Mouse (Mus musculus) heart, embryonic 14.5 days (tissue): Measurements from ENCODE around the gene Taar7d. TPM values are rescaled to one million over a fixed set of nuclear protein-coding genes. Genes with fewer than 3 reads are reported as not detected.

Experiments used
- ATAC-seq: fragments of 200-750 bp; cut with Nextera tagmentation; 2 replicates; pipeline ENCODE4 v1.8.0; 2017; ENCODE audit warnings: low read depth, moderate TSS enrichment; ENCODE audit not compliant: insufficient number of reproducible peaks, insufficient read depth, low FRiP score
- H3K27ac ChIP-seq, 2 experiments: fragments of 200-500 bp in 1 of 2; fragments of 300-500 bp in 1 of 2; sonication (generic) in 1 of 2; replicated peaks in 1 of 2; 2 replicates each; pipeline ENCODE4 v1.5.1; 2012 to 2014; ENCODE audit warnings: low read depth in 2 of 2, low read length in 2 of 2, control low read depth in 1 of 2, mild to moderate bottlenecking in 1 of 2, mixed read lengths in 1 of 2; ENCODE audit not compliant: control insufficient read depth in 1 of 2, insufficient read depth in 1 of 2
- H3K27me3 ChIP-seq: fragments of 300-500 bp; sonication (generic); 2 replicates; pipeline ENCODE4 v1.6.1; 2014; ENCODE audit warnings: mild to moderate bottlenecking, low read length, control low read depth; ENCODE audit not compliant: control insufficient read depth, insufficient read depth
- H3K36me3 ChIP-seq: fragments of 300-500 bp; sonication (generic); 2 replicates; pipeline ENCODE4 v1.6.1; 2014; ENCODE audit warnings: mild to moderate bottlenecking, control low read depth, low read length, mixed read lengths; ENCODE audit not compliant: control insufficient read depth, insufficient read depth
- H3K4me1 ChIP-seq, 2 experiments: fragments of 200-500 bp in 1 of 2; fragments of 300-500 bp in 1 of 2; sonication (generic) in 1 of 2; 2 replicates each; pipeline ENCODE4 v1.6.1; 2012 to 2014; ENCODE audit warnings: low read length in 2 of 2, control low read depth in 1 of 2, mixed read lengths in 1 of 2; ENCODE audit not compliant: control insufficient read depth in 2 of 2, insufficient read depth in 2 of 2
- H3K4me2 ChIP-seq: fragments of 300-500 bp; sonication (generic); 2 replicates; pipeline ENCODE4 v1.6.1; 2014; ENCODE audit warnings: mild to moderate bottlenecking, low read length
- H3K4me3 ChIP-seq, 2 experiments: fragments of 200-500 bp in 1 of 2; fragments of 300-500 bp in 1 of 2; sonication (generic) in 1 of 2; 2 replicates each; pipeline ENCODE4 v1.5.1; 2012 to 2014; ENCODE audit warnings: low read length in 2 of 2, mild to moderate bottlenecking in 2 of 2, control low read depth in 1 of 2, low read depth in 1 of 2, moderate library complexity in 1 of 2; ENCODE audit not compliant: control insufficient read depth in 1 of 2, insufficient read depth in 1 of 2
- H3K9ac ChIP-seq: fragments of 300-500 bp; sonication (generic); 2 replicates; pipeline ENCODE4 v1.6.1; 2014; ENCODE audit warnings: mild to moderate bottlenecking, low read length
- H3K9me3 ChIP-seq: fragments of 300-500 bp; sonication (generic); 2 replicates; pipeline ENCODE4 v1.6.1; 2016; ENCODE audit warnings: low read length, control low read depth; ENCODE audit not compliant: control insufficient read depth
- WGBS: fragments of 180-500 bp; shearing (Covaris S2); extraction: QIAGEN DNeasy Blood & Tissue Kit; methylation state at CpG from one replicate; pipeline ENCODE4 v1.1.7; 2014; 5-methylcytosine and 5-hydroxymethylcytosine counted together
- polyA plus RNA-seq: library from polyadenylated mRNA; unstranded; fragments of >200 nt; fragmentation: Nextera tagmentation; extraction: Ambion mirVana; gene quantifications from 2 replicates; pipeline ENCODE4 v1.2.1, GENCODE M21; 2014

Gene Taar7d
- not detected in 2 replicates for polyA plus RNA-seq

- Histone ChIP-seq H3K4me2 (no peak within 1 kb of the TSS), H3K9me3 (no peaks in the 10 kb centered on the region), H3K27ac (no peak within 1 kb of the TSS), H3K4me1 (no peaks in the 10 kb centered on the region), H3K36me3 (no peaks in the 10 kb centered on the region), H3K9ac (no peak within 1 kb of the TSS), H3K27me3 (no peaks in the 10 kb centered on the region), H3K4me3 (no peak within 1 kb of the TSS)
- ATAC-seq = no peak
These were observed at the start of gene Taar7d for GRCm38 (mm10) chr10:24026922-24027321. Taar7d (plus strand) TSS chr10:24027222.

- Histone ChIP-seq H3K4me3 (no peak overlapping the region), H3K36me3 (no peaks in the 10 kb centered on the region), H3K27ac (no peak overlapping the region), H3K4me2 (no peak overlapping the region), H3K27me3 (no peaks in the 10 kb centered on the region), H3K9me3 (no peaks in the 10 kb centered on the region), H3K4me1 (no peaks in the 10 kb centered on the region), H3K9ac (no peak overlapping the region)
- 60% methylated on average over 4 of the region's 4 CpGs for WGBS
- ATAC-seq = no peak
These were observed 49.1 kb upstream of the Taar7d start for GRCm38 (mm10) chr10:23977958-23978357.

DNA sequence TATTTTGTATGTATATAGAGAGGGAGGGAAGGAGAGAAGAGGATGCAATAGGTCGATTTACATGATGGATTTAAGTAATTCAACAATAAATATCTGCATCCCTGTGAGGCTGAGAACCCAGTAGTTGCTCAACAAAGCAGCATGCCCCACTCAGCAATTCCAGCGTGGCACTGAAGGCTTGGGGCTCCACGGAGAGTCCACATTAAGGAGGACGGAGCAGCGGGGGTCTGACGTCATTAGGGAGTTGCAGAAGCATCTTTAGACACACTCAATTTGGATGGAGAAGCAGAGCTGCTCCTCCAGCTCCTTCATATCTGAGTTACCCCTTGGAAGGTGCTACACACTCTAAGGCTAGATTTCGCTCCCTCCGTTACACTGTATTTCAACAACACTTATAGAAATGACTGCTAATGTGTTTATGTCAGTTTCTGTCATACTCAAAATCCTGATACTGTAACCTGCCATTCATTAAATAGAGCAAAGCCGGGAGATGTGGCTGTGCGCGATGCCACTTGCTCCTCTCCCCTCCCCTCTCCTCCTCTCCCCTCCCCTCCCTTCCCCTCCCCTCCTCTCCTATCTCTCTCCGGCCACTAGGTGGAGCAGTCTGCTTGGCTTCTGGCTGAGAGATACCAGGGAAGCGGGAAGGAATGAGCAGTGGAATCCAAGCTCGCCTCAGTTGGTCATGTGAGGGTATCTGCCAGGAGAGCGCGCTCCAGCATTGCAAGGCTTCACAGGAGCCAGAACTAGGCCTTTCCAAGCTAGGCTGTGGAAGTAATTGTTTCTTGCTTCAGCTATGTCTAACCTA, 47.9 kb upstream of the Taar7d start:
- no peaks in the 10 kb centered on the region for H3K27me3 ChIP-seq
- H3K9ac ChIP-seq = no peak overlapping the region
- H3K4me2 ChIP-seq = no peak overlapping the region
- WGBS = 35% methylated on average over 16 of the region's 16 CpGs
- H3K27ac ChIP-seq = no peak overlapping the region
- peak; percentile 31; the same call in 1 of the 2 replicates for ATAC-seq
- H3K4me1 ChIP-seq = no peaks in the 10 kb centered on the region
- H3K4me3 ChIP-seq = no peak overlapping the region
- H3K36me3 ChIP-seq = no peaks in the 10 kb centered on the region
- H3K9me3 ChIP-seq = no peaks in the 10 kb centered on the region

GRCm38 (mm10) chr10:23985546-23985945, 41.5 kb upstream of the Taar7d start, which contains the start of gene Taar6:
Taar6 (minus strand) TSS chr10:23985646.
- Histone ChIP-seq H3K9me3 (no peaks in the 10 kb centered on the region), H3K27me3 (no peaks in the 10 kb centered on the region), H3K4me1 (no peaks in the 10 kb centered on the region), H3K9ac (no peak within 1 kb of the TSS), H3K27ac (no peak within 1 kb of the TSS), H3K4me2 (no peak within 1 kb of the TSS), H3K36me3 (no peaks in the 10 kb centered on the region), H3K4me3 (no peak within 1 kb of the TSS)
- WGBS = 68% methylated on average over 8 of the region's 8 CpGs
- no peak for ATAC-seq

- no peak for ATAC-seq
- Histone ChIP-seq H3K4me2 (no peak overlapping the region), H3K9me3 (no peaks in the 10 kb centered on the region), H3K4me1 (no peaks in the 10 kb centered on the region), H3K9ac (no peak overlapping the region), H3K36me3 (no peaks in the 10 kb centered on the region), H3K27ac (no peak overlapping the region), H3K27me3 (no peaks in the 10 kb centered on the region), H3K4me3 (no peak overlapping the region)
- 72% methylated on average over 5 of the region's 5 CpGs for WGBS
These were observed 40.6 kb upstream of the Taar7d start for GRCm38 (mm10) chr10:23986419-23986818.

- Histone ChIP-seq H3K4me3 (no peak within 1 kb of the TSS), H3K4me2 (no peak within 1 kb of the TSS), H3K27me3 (no peaks in the 10 kb centered on the region), H3K9me3 (no peaks in the 10 kb centered on the region), H3K9ac (no peak within 1 kb of the TSS), H3K4me1 (no peaks in the 10 kb centered on the region), H3K36me3 (no peaks in the 10 kb centered on the region), H3K27ac (no peak within 1 kb of the TSS)
- no peak for ATAC-seq
- WGBS = 84% methylated on average over 3 of the region's 3 CpGs
These were observed 33.6 kb upstream of the Taar7d start, which contains the start of gene Taar7a for GRCm38 (mm10) chr10:23993381-23993780. Taar7a (minus strand) TSS chr10:23993481.

DNA sequence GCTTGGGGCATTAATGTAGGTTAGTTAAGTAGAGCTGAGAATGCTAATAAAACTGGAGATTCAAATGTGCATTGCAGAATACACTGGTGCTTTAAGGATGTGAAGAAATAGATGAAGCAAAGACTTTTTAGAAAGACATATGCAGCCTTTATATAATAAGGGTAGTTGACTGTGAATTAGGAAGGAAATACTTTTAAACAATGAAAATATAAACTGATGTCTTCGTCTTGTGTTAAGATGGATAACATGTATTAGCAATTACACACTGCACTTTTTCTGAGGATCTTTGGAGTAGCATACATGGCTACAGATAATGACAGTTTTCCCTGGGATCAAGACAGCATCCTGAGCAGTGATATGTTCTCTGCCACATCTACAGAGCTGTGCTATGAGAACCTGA, 27.4 kb upstream of the Taar7d start, which contains the start of gene Taar7b:
TSS of gene Taar7b (plus strand) at position 301 of the 400 bp plus-strand sequence.
- Histone ChIP-seq H3K27me3 (no peaks in the 10 kb centered on the region), H3K9ac (no peak within 1 kb of the TSS), H3K27ac (no peak within 1 kb of the TSS), H3K36me3 (no peaks in the 10 kb centered on the region), H3K4me2 (no peak within 1 kb of the TSS), H3K4me1 (no peaks in the 10 kb centered on the region), H3K9me3 (no peaks in the 10 kb centered on the region), H3K4me3 (no peak within 1 kb of the TSS)
- WGBS = 68% methylated on average over 1 of the region's 1 CpGs
- no peak for ATAC-seq
